Mouse (Mus musculus) lung, postnatal 0 days (tissue): ENCODE results near the gene Gdpd3.

Experiments
- CTCF ChIP-seq: IDR thresholded peaks from 2 replicates; pipeline ENCODE4 v1.5.1; 2016; ENCODE audit warnings: antibody characterized with exemption, mild to moderate bottlenecking
- EP300 ChIP-seq: IDR thresholded peaks from 2 replicates; pipeline ENCODE4 v1.6.1; 2016; ENCODE audit warnings: antibody characterized with exemption, mild to moderate bottlenecking, control low read depth

- peak; percentile 49; the same call in 1 of the 2 replicates for TF ChIP-seq CTCF
- no peak for TF ChIP-seq EP300
These were observed 32.9 kb downstream of the Gdpd3 start for GRCm38 (mm10) chr7:126799050-126799467.
